Mouse (Mus musculus): ENCODE measurements around the gene Defb15. TPM values are rescaled to one million over a fixed set of nuclear protein-coding genes. Genes with fewer than 3 reads are reported as not detected.
"Not testable (repeated sequence)": the region's sequence is repeated elsewhere in the genome, so short reads cannot be mapped to it uniquely, and the experiment has no call there.

The Defb15 gene
- polyA plus RNA-seq, 1 experiment from 2014 or later: not detected

GRCm38 (mm10) chr8:21915625-21916024 lies 16.9 kb downstream of the Defb15 start:
- no peak overlapping the region for H3K4me3 ChIP-seq
- H3K4me1 ChIP-seq (replicated peaks): no peaks in the 10 kb centered on the region
- H3K27me3 ChIP-seq: no peaks in the 10 kb centered on the region
- H3K9ac ChIP-seq: no peak overlapping the region
- no peaks in the 10 kb centered on the region for H3K36me3 ChIP-seq
- no peaks in the 10 kb centered on the region for H3K9me3 ChIP-seq
- no peak for ATAC-seq (ENCODE audit: low FRiP score)
- no peak overlapping the region for H3K27ac ChIP-seq
- 89% methylated on average over 3 of the region's 3 CpGs for WGBS
- no peak overlapping the region for H3K4me2 ChIP-seq

GRCm38 (mm10) chr8:21912554-21912953 lies 20.0 kb downstream of the Defb15 start:
- 34% methylated on average over 2 of the region's 2 CpGs for WGBS
- no peak overlapping the region for H3K4me3 ChIP-seq
- H3K36me3 ChIP-seq: no peaks in the 10 kb centered on the region
- no peaks in the 10 kb centered on the region for H3K4me1 ChIP-seq (replicated peaks)
- no peak overlapping the region for H3K27ac ChIP-seq
- H3K9me3 ChIP-seq: no peaks in the 10 kb centered on the region
- ATAC-seq (ENCODE audit: low FRiP score): no peak
- H3K4me2 ChIP-seq: no peak overlapping the region
- no peak overlapping the region for H3K9ac ChIP-seq
- H3K27me3 ChIP-seq: no peaks in the 10 kb centered on the region

GRCm38 (mm10) chr8:21911931-21912330 lies 20.6 kb downstream of the Defb15 start:
- Histone ChIP-seq H3K36me3 (no peaks in the 10 kb centered on the region), H3K9ac (no peak overlapping the region), H3K4me1 (replicated peaks) (no peaks in the 10 kb centered on the region), H3K9me3 (no peaks in the 10 kb centered on the region), H3K4me3 (no peak overlapping the region), H3K4me2 (no peak overlapping the region), H3K27me3 (no peaks in the 10 kb centered on the region), H3K27ac (no peak overlapping the region)
- 0% methylated on average over 1 of the region's 1 CpGs for WGBS
- ATAC-seq (ENCODE audit: low FRiP score): no peak

GRCm38 (mm10) chr8:21906290-21906689 lies 26.2 kb downstream of the Defb15 start, which contains the start of gene Defb11:
Gene Defb11 (minus strand): TSS chr8:21906412.
- not testable (repeated sequence) for ATAC-seq (ENCODE audit: low FRiP score); H3K36me3 ChIP-seq; H3K4me3 ChIP-seq; H3K9me3 ChIP-seq; H3K27me3 ChIP-seq; H3K27ac ChIP-seq; H3K4me1 ChIP-seq (replicated peaks); H3K4me2 ChIP-seq; H3K9ac ChIP-seq

GRCm38 (mm10) chr8:21885321-21885720 lies 47.2 kb downstream of the Defb15 start, which contains the start of gene Defb9:
Gene Defb9 (minus strand): TSS chr8:21885421.
- ATAC-seq (ENCODE audit: low FRiP score); H3K4me1 ChIP-seq (replicated peaks); H3K27me3 ChIP-seq; H3K9me3 ChIP-seq; H3K27ac ChIP-seq; H3K4me3 ChIP-seq; H3K36me3 ChIP-seq; H3K4me2 ChIP-seq; H3K9ac ChIP-seq: not testable (repeated sequence)

Other genes with a start within 250 kb of the Defb15 start
- gene AY761184, start 229.1 kb downstream of the Defb15 start, polyA plus RNA-seq (2015; fragmentation: Nextera tagmentation; extraction: Ambion mirVana): not detected in 2 replicates
- gene Defa24, start 198.2 kb downstream of the Defb15 start, polyA plus RNA-seq (2015; fragmentation: Nextera tagmentation; extraction: Ambion mirVana): not detected in 2 replicates
- gene Defb50, start 109.2 kb downstream of the Defb15 start, polyA plus RNA-seq (2015; fragmentation: Nextera tagmentation; extraction: Ambion mirVana): not detected in 2 replicates
- gene Defb2, start 92.8 kb downstream of the Defb15 start, polyA plus RNA-seq (2015; fragmentation: Nextera tagmentation; extraction: Ambion mirVana): not detected in 2 replicates
- gene Defb10, start 73.8 kb downstream of the Defb15 start, polyA plus RNA-seq (2015; fragmentation: Nextera tagmentation; extraction: Ambion mirVana): 1.5 TPM in 1 of 2 replicates, not detected in the other
- gene Defb9, start 47.3 kb downstream of the Defb15 start, polyA plus RNA-seq (2015; fragmentation: Nextera tagmentation; extraction: Ambion mirVana): 1.1 and 1.9 TPM in 2 replicates
- gene Defb11, start 26.3 kb downstream of the Defb15 start, polyA plus RNA-seq (2015; fragmentation: Nextera tagmentation; extraction: Ambion mirVana): 19.4 and 28.5 TPM in 2 replicates
- gene Defb35, start 5.6 kb upstream of the Defb15 start, polyA plus RNA-seq (2015; fragmentation: Nextera tagmentation; extraction: Ambion mirVana): not detected in 2 replicates
- gene Defb13, start 14.1 kb upstream of the Defb15 start, polyA plus RNA-seq (2015; fragmentation: Nextera tagmentation; extraction: Ambion mirVana): not detected in 2 replicates
- gene Fam90a1a, start 26.0 kb upstream of the Defb15 start, polyA plus RNA-seq (2015; fragmentation: Nextera tagmentation; extraction: Ambion mirVana): not detected in 2 replicates
- gene Ccdc70, start 37.1 kb upstream of the Defb15 start, polyA plus RNA-seq (2015; fragmentation: Nextera tagmentation; extraction: Ambion mirVana): not detected in 2 replicates
- 1.6 and 1.7 TPM in 2 replicates for gene Atp7b, start 127.6 kb upstream of the Defb15 start, polyA plus RNA-seq (2015; fragmentation: Nextera tagmentation; extraction: Ambion mirVana)
- gene Alg11, start 128.0 kb upstream of the Defb15 start, polyA plus RNA-seq (2015; fragmentation: Nextera tagmentation; extraction: Ambion mirVana): 33.8 and 37.2 TPM in 2 replicates
- 0.56 and 1.3 TPM in 2 replicates for gene Nek5, start 192.3 kb upstream of the Defb15 start, polyA plus RNA-seq (2015; fragmentation: Nextera tagmentation; extraction: Ambion mirVana)
- gene Nek3, start 233.7 kb upstream of the Defb15 start, polyA plus RNA-seq (2015; fragmentation: Nextera tagmentation; extraction: Ambion mirVana): 9.5 and 10.4 TPM in 2 replicates

Measured in hindbrain, embryonic 13.5 days (tissue).